Mouse (Mus musculus) midbrain, embryonic 14.5 days (tissue): ENCODE measurements around the gene Hepacam. TPM values are rescaled to one million over a fixed set of nuclear protein-coding genes. Genes with fewer than 3 reads are reported as not detected.

Source experiments
- ATAC-seq: fragments of 200-750 bp; cut with Nextera tagmentation; 2 replicates; pipeline ENCODE4 v1.8.0; 2017; ENCODE audit warnings: moderate number of reproducible peaks, moderate library complexity; ENCODE audit not compliant: low FRiP score, low TSS enrichment
- DNase-seq: peaks from one replicate; pipeline ENCODE4 v3.0.0-alpha.2; 2015
- H3K27ac ChIP-seq: fragments of 300-500 bp; sonication (generic); replicated peaks from 2 replicates; pipeline ENCODE4 v1.5.1; 2014; ENCODE audit warnings: mild to moderate bottlenecking, low read depth, low read length, moderate library complexity
- H3K27me3 ChIP-seq: fragments of 300-500 bp; sonication (generic); 2 replicates; pipeline ENCODE4 v1.6.1; 2014; ENCODE audit warnings: low read length, control low read depth, mixed read lengths; ENCODE audit not compliant: control insufficient read depth, insufficient read depth
- H3K36me3 ChIP-seq: fragments of 300-500 bp; sonication (generic); 2 replicates; pipeline ENCODE4 v1.6.1; 2014; ENCODE audit warnings: low read length, control low read depth; ENCODE audit not compliant: control insufficient read depth, insufficient read depth
- H3K4me1 ChIP-seq: fragments of 300-500 bp; sonication (generic); 2 replicates; pipeline ENCODE4 v1.6.1; 2014; ENCODE audit warnings: mild to moderate bottlenecking, antibody characterized with exemption, low read length, control low read depth; ENCODE audit not compliant: control insufficient read depth, insufficient read depth
- H3K4me2 ChIP-seq: fragments of 300-500 bp; sonication (generic); 2 replicates; pipeline ENCODE4 v1.6.1; 2014; ENCODE audit warnings: mild to moderate bottlenecking, low read length, moderate library complexity
- H3K4me3 ChIP-seq: fragments of 300-500 bp; sonication (generic); replicated peaks from 2 replicates; pipeline ENCODE4 v1.5.1; 2014; ENCODE audit warnings: low read depth, low read length
- H3K9ac ChIP-seq: fragments of 300-500 bp; sonication (generic); replicated peaks from 2 replicates; pipeline ENCODE4 v1.6.1; 2014; ENCODE audit warnings: mild to moderate bottlenecking, low read length, moderate library complexity
- H3K9me3 ChIP-seq: fragments of 300-500 bp; sonication (generic); 2 replicates; pipeline ENCODE4 v1.6.1; 2016; ENCODE audit warnings: low read length, control low read depth, mixed read lengths; ENCODE audit not compliant: control insufficient read depth
- WGBS: fragments of 180-500 bp; shearing (Covaris S2); extraction: QIAGEN DNeasy Blood & Tissue Kit; methylation state at CpG from one replicate; pipeline ENCODE4 v1.1.7; 2014; 5-methylcytosine and 5-hydroxymethylcytosine counted together
- polyA plus RNA-seq: library from polyadenylated mRNA; unstranded; fragments of >200 nt; fragmentation: Nextera tagmentation; extraction: Ambion mirVana; gene quantifications from 2 replicates; pipeline ENCODE4 v1.2.1, GENCODE M21; 2014

Gene Hepacam
- polyA plus RNA-seq, 1 experiment from 2014 or later: 6.1 TPM

DNA sequence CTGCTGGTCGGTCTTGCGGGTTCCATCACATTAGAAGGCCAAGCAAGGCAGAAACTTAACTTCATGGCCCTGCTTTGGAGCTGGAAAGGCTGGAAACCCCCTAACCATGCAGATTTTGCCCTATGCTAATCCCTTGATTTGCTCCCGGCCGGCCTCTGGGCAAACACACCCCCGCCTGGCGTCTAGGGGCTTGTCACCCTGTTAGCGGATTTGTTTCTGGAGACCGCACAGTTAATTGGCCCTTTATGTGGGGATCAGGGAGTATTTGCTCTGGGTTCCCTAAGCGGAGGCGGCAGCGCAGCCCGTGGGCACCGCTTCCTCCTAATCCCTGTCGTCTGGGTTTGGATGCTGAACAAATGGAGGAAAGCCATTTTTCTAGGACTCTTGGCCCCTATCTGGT is 67.8 kb downstream of the Hepacam start:
- H3K4me2 ChIP-seq: no peak overlapping the region
- no peak overlapping the region for H3K4me3 ChIP-seq
- H3K27ac ChIP-seq: no peak overlapping the region
- no peaks in the 10 kb centered on the region for H3K36me3 ChIP-seq
- no peak overlapping the region for H3K9ac ChIP-seq
- DNase-seq (peak; percentile 70), ATAC-seq (no peak)
- H3K27me3 ChIP-seq: peaks cover 59% of the 10 kb centered on the region
- H3K4me1 ChIP-seq: peaks cover 22% of the 10 kb centered on the region; the same call in 1 of the 2 replicates
- H3K9me3 ChIP-seq: no peaks in the 10 kb centered on the region
- WGBS: 2% methylated on average over 14 of the region's 14 CpGs

DNA sequence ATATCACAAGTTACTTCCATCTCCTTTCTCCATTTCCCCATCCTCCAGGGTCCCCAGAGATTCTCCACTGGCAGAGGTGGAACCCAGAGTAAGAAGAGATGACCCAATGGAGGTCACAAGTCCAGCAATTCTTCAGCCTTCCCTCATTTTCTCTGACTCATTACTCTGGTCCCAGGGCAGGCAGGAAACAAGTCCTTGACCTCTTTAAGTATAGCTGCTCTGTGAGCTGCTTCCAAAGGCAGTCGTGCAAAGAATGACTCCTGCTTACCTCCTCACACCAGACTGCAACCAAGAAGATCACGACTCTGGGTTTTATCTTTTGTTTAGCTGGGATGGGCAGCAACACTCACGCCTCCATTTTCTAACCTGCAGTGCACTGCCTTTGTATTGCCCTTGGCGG is 68.5 kb downstream of the Hepacam start:
- H3K4me1 ChIP-seq: peaks cover 22% of the 10 kb centered on the region; the same call in 1 of the 2 replicates
- H3K9me3 ChIP-seq: no peaks in the 10 kb centered on the region
- 5% methylated on average over 4 of the region's 4 CpGs for WGBS
- no peak overlapping the region for H3K4me3 ChIP-seq
- H3K4me2 ChIP-seq: no peak overlapping the region
- H3K9ac ChIP-seq: no peak overlapping the region
- ATAC-seq (no peak), DNase-seq (no peak)
- H3K27me3 ChIP-seq: peaks cover 55% of the 10 kb centered on the region
- H3K27ac ChIP-seq: no peak overlapping the region
- H3K36me3 ChIP-seq: no peaks in the 10 kb centered on the region

Other genes starting within 250 kb of the Hepacam start
- gene Pknox2, start 219.9 kb upstream of the Hepacam start, polyA plus RNA-seq: 18.4 and 19.6 TPM in 2 replicates
- gene Tmem218, start 159.1 kb upstream of the Hepacam start, polyA plus RNA-seq: 8.4 and 10.1 TPM in 2 replicates
- gene Slc37a2, start 111.6 kb upstream of the Hepacam start, polyA plus RNA-seq: 0.53 and 1.7 TPM in 2 replicates
- gene Ccdc15, start 18.9 kb upstream of the Hepacam start, polyA plus RNA-seq: 8.5 and 9.4 TPM in 2 replicates
- gene Robo4, start 34.5 kb downstream of the Hepacam start, polyA plus RNA-seq: 2.6 and 4.5 TPM in 2 replicates
- 8.9 and 13.3 TPM in 2 replicates for gene Robo3, start 65.9 kb downstream of the Hepacam start, polyA plus RNA-seq
- 32.5 and 42.9 TPM in 2 replicates for gene Msantd2, start 122.0 kb downstream of the Hepacam start, polyA plus RNA-seq
- gene Esam, start 160.7 kb downstream of the Hepacam start, polyA plus RNA-seq: 24.8 and 42.8 TPM in 2 replicates
- gene Vsig2, start 171.9 kb downstream of the Hepacam start, polyA plus RNA-seq: 0.29 and 0.35 TPM in 2 replicates
- 4.0 and 5.5 TPM in 2 replicates for gene Nrgn, start 185.6 kb downstream of the Hepacam start, polyA plus RNA-seq
- 8.6 and 12.3 TPM in 2 replicates for gene Siae, start 188.3 kb downstream of the Hepacam start, polyA plus RNA-seq
- gene Spa17, start 246.4 kb downstream of the Hepacam start, polyA plus RNA-seq: 7.5 and 9.5 TPM in 2 replicates